Mouse (Mus musculus): Measurements from ENCODE around the gene Thbs3.
"Not testable (repeated sequence)": the region's sequence is repeated elsewhere in the genome, so short reads cannot be mapped to it uniquely, and the experiment has no call there.

Thbs3 gene

DNA sequence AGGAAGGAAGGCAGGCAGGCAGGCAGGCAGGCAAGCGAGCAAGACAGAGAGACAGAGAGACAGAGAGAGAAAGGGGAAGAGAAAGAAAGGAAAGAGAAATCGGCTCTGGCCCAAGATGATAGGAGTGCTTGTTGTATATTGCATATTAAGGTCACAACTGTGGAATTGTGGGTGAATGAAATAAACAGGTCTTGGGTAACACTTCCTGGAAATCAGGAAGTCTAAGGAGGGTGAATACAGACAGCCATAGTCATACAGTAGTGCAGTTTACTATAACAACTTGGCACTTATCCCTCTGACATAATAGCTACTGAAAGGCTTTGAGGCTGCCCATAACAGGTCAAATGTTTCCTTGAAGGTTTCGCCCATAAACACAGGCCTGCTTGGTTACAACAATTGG, 15.1 kb upstream of the Thbs3 start:
- DNase-seq, result no peak

DNA sequence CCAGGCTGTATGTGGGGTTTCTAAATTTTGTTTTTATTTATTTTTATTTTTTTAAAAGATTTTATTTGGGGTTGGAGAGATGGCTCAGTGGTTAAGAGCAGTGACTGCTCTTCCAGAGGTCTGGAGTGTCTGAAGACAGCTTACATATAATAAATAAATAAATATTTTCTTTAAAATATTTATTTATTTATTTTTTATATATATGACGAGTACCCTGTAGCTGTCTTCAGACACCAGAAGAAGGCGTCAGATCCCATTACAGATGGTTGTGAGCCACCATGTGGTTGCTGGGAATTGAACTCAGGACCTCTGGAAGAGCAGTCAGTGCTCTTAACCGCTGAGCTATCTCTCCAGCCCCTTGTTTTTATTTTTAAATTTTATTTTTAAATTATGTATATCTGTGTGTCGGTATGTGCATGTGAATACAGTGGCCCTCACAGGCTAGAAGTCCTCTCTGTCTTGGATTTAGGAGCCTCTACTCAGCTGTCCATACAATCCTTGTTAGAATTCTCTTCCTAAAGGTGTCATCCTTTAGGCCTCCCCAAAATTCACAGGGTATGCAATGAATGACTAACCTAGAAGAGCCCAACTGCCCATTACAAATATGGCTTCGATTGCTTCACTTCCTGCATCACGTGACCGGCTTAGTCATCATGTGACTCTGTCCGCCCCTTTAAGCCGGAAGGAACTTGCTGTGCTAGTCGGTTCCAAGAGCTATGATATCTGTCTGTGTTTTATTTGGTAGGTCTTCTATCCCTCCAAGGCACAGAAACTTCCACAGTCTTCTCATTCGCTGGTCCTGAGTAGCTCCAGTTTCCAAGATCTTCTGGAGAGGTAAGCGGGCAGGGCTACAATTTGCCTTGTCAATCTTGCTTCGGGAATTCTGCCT, 12.5 kb upstream of the Thbs3 start, which contains the start of gene Gba:
TSS of gene Gba (plus strand) at position 676 of the 889 bp plus-strand sequence.
- DNase-seq, result peak; percentile 93

DNA sequence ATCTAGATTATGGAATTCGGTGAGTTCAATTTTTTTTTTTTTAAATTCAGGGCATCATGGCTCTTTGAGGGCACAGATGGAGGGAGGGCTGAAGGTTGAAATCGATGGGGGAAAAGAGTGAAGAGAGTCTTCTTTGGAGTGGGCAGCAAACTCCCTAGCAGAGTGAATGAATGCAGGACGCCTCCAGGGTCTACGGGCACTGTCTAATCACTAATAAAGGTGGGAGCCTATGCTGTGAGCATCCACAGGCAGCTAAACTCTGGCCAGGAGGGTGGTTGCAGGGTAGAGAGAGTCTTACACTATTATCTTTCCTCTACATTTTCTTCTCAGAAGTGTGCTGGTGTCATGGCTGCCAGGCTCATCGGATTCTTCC, 11.9 kb upstream of the Thbs3 start:
- DNase-seq, result no peak

DNA sequence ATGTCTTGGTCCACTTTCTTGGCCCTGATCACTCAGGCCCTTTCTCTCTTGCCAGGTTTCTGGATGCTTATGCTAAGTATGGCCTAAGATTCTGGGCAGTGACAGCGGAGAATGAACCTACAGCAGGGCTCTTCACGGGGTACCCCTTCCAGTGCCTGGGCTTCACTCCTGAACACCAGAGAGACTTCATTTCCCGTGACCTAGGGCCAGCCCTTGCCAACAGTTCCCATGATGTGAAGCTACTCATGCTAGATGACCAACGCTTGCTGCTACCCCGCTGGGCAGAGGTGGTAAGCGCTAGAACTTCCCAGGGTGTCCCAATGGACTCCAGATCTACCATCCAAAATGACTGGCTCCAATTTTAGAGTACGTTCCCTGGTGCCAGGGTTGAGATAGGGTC, 8.9 kb upstream of the Thbs3 start:
- DNase-seq, result no peak

DNA sequence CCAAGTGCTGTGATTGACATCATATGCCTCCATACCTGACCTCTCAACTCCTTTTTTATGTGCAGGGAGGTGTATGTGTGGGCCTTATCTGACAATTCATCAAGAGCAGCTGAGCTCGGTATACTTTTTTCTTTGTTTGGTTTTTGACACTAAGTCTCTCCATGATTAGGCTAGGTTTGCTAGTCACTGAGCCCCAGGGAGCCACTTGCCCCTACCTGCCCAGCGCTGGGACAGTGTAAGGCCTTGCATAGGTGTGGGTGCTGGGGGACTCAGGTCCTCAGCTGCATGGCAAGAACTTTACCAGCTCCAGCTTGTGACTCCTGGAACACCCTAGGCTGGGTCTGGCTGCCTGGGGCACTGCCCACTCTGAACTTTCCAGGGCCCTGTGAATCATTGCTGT, 8.3 kb upstream of the Thbs3 start:
- no peak for DNase-seq

DNA sequence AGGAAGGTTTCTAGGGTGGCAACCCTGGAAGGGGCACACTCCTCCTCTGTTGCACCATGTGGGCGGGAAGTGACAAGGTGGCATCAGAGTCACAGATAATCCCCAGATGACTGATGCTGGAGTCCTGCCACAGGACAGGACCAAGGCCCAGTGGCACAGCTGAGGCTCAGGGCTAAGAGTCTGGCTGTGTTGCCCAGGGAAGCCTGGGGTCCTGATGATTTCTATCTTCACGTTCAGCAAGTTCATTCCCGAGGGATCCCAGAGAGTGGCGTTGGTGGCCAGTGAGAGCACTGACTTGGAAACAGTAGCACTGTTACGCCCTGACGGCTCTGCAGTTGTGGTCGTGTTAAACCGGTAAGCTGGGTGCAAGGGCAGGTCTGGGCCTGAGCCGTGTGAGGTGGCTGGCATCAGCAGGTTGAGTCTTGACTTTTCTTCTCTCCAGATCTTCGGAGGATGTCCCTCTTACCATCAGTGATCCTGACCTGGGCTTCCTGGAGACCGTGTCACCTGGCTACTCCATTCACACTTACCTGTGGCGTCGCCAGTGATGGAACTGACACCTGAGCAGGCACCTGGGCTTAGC, 6.8 kb upstream of the Thbs3 start:
- DNase-seq, result no peak

DNA sequence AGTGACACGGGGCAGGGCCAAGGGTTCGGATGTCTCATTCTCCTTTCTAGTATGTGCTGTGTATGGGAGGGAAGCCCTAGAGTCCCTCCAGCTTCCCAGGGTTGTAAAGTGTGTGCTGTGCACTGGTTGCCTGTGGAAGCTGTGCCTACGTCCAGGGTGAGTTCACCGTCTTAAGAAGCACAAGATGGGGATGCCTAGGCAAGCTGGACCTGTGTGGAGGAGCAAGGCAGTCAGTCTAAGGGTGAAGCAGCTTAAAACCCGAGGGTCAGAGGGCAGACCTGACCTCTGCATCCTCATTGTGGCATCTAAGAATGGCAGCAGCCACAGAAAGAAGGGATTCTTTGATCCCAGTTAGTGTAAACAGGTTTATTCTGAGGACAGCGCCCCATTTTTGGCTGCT, 6.2 kb upstream of the Thbs3 start:
- DNase-seq, result no peak

DNA sequence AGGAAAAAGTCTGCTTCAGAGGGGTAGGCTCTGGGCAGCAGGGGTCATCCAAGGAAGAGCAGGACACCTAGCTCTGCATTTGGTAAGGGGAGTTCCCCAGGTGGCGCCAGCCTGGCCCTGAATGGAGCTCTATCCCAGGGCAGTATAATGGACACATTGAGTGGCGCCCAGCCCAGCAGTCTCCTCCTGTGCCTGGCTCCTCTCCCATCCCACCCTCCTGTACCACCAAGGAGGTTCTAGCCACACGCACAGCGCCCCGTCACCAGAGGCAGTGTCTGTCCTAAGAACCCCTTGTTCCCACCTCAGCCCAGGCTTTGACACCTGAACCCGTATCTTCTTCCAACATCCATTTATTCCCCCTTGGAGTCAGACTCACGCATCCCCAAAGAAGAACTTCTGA, 5.2 kb upstream of the Thbs3 start:
- no peak for DNase-seq

DNA sequence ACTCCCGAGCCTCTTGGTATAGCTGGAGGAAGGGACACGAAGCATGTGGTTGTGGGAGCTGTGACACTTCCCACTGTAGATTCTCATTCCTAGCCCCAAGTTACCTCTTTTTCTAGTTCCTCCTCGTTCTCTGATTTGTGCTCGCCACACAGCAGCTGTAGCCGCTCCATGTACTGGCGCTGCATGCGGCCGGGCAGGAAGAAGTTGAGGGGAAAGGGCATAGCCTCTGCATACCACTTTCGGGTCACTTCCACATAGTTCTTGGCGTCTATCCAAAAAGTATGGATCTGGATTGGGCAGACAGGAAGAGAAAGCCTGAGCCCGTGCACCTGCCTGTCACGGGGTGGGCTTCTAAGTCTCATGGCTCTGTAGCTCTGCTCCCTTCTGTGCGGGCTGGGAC, 4.8 kb upstream of the Thbs3 start:
- no peak for DNase-seq

DNA sequence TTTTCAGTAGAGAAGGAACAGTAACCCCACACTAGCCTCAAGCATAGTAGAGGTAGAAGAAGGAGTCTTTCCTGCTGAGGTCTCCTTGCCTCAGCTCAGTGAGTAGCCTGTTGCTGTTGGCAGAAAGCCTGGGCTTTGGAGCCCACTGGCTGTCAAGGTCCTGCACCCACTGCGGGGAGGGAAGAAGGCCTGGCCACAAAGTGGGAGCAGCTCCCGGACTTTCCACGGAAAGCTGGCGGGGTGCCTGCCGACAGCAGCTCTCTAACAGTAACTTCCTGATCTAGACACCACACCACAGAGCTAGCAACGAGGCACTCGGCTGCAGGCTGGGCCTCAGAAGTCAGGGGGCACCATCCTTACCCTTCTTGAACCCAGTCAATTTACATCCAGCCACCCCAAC, 4.2 kb upstream of the Thbs3 start:
- no peak for DNase-seq

DNA sequence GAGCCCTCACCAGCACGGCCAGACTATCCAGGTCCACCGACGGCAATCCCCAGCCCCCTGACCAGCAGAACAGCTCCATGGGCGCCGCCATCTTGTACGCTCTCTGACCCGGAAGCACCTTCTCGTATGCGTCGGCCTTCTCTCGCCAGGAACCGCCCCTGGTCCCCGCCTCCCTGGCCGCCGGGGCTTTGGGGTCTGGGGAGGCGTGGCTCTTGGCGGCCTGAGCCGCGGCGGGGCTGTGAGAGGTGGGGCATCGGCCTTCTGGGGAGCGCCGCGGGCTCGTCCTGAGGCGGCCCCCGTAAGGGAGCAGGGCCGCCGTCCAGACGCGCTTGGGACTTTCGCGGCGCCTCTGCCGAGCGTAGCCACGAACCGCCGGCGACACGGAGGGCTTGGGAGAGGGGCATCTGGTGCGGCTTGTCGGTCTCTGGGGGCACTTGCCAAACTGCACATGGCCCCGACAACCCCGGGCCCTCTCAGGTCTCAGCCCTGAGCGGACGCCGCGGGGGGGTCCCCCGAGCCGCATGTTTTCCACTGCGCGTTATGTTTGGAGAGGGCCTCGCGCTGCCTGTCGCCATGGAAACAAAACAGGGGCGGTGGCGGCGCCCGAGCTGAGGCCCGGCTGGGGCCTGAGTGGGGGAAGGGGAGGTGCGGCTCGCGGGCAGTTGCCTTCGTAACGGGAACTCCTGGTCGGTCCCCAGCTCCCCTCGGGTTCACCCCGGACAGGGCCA, 1.0 kb upstream of the Thbs3 start:
- peak; percentile 99 for DNase-seq

DNA sequence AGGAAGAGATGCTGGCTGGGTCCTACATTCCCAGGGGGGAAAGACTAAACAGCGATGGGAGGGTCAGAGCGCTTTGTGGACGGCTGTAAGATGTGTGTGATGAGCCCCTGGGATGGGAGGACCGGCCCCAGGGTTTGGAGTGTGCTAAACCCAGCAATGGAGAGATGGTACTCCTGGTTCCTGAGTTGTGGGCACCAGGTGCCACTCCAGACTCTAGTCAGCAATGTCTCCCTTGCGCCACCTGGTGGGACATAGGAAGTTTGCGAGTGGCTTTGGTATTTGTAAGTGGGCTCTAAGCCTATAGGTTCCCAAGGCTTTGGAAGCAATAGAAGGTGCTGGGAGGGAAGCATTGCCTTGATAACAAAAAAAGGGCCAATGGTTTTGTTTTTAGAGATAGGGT, 873 bp downstream of the Thbs3 start:
- DNase-seq, result peak; percentile 93

DNA sequence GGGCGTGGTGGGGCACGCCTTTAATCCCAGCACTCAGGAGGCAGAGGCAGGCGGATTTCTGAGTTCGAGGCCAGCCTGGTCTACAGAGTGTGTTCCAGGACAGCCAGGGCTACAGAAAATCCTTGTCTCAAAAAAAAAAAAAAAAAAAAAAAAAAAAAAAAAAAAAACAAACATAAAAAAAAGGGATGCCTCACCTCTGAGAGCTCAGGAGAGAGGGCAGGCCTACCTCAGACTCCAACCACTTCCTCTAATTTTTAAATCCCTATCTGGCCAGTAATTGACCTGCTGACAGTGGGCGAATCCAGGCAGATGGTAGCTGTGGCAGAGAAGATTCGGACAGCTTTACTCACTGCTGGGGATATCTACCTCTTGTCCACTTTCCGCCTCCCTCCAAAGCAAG, 1.4 kb downstream of the Thbs3 start:
- not testable (repeated sequence) for DNase-seq

DNA sequence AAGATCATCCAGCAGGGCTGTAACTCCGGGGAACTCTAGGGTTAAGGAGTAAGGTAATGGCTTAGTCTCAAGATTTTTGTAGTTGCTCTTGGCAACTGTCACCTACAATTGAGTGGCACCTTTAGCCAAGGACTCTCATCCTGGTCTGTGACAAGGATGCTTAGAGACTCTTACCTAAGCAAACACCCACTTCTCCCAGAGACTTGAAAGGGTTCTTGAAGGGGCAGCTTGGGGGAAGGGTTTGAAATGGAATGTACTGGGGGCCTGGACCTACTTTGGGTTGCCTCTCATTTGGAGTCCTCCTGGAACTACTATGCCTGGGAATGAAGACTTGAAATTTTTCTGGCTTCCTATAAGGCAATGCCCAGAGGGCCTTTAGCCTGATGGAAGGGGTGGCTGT, 3.3 kb downstream of the Thbs3 start:
- DNase-seq, result no peak

DNA sequence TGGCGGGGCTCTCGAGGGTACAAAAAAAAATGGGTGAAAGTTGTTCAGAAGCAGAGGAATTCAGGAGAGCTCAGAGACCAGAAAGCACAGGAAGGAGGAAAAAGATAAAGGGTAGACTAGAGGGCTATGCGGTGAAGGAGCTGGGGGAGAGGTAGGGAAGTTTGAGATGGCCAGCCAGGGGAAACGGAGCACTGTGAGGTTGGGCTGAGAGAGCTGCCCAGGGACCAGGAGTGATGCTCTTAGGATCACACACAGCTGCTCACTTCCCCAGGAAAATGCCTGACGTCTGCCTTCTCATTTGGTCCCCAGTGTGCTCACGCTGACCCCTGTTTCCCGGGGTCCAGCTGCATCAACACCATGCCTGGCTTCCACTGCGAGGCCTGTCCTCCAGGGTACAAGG, 4.6 kb downstream of the Thbs3 start:
- peak; percentile 39 for DNase-seq

DNA sequence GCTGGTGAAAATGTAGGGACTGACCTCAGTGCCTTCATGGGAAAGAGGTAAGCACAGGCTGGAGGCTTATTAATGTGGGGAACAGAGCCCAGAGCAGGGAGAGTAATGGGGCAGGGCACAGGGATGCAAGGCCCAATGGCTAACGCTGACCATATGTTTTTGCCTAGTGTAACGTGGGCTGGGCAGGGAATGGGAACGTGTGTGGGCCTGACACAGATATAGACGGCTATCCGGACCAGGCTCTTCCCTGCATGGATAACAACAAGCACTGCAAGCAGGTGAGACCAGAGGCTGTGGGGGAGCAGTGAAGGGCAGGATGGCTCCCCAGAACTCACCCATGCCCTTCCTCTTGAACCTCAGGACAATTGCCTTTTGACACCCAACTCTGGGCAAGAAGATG, 6.2 kb downstream of the Thbs3 start:
- DNase-seq, result no peak

DNA sequence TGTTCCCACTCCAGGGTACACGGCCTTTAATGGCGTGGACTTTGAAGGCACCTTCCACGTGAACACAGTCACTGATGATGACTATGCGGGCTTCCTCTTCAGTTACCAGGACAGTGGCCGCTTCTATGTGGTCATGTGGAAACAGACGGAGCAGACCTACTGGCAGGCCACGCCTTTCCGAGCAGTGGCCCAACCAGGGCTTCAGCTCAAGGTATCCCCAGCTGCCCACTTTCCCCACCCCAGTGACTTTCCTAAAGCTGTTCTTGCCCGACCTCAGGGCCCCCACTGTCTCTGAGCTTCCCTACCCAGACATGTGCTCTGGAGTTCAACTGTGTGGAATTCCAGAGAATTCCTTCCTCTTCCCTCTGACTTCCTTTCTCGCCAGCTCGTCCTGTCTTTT, 9.8 kb downstream of the Thbs3 start:
- no peak for DNase-seq

DNA sequence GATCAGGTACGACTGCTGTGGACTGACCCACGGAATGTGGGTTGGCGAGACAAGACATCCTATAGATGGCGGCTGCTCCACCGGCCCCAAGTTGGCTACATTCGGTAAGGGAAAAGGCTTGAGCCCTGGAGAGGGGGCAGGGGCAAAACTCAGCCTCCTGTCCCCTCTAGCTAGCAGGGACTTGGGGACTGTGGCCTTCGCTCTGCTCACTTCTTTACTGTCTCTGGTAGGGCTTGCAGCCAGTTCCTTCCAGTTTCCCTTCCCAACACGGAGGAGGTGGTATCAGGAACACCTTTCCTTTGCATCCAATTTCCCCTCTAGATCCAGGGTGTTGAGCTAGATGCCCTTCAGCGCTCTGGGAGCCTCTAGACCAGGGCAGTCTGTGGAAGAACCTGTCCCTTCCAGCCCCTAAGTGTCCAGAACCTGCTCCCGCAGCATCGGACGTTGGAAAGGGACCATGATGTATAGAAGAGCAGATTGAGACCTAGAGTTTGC, 10.4 kb downstream of the Thbs3 start:
- DNase-seq, result no peak

DNA sequence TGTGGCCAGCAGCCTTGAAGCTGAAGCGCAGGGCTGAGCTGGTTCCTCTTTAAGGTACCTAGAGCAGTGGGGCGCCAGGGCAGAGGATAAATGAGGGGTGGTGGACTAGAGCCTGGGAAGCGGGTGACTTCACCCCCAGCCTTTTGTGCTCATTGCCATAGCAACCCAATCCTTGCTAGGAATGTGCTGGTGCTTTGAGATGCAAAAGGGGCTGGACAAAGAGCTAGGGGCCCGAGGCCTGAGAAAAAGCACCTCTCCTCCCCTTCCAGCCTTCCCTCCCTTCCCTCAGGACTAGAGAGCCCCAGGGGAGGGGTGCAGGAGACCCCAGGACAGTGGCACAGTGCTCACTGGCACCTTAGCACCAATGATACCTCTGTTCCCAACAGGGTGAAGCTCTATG, 10.9 kb downstream of the Thbs3 start:
- DNase-seq, result peak; percentile 89

DNA sequence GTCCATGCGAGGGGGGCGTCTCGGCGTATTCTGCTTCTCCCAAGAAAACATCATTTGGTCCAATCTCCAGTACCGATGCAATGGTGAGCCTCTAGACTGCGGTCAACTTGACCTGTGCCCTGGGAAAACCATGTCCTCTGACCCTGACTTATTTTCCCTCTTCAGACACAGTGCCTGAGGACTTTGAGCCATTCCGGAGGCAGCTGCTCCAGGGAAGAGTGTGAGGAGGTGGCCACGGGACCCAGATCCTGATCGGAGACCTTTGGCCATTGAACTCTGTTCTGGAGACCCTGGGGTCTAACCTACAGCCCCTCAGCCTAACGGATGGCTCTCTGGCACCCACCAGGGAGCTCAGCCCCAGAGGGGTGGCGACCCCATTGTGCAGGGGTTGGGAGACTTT, 11.4 kb downstream of the Thbs3 start:
- DNase-seq, result no peak

DNA sequence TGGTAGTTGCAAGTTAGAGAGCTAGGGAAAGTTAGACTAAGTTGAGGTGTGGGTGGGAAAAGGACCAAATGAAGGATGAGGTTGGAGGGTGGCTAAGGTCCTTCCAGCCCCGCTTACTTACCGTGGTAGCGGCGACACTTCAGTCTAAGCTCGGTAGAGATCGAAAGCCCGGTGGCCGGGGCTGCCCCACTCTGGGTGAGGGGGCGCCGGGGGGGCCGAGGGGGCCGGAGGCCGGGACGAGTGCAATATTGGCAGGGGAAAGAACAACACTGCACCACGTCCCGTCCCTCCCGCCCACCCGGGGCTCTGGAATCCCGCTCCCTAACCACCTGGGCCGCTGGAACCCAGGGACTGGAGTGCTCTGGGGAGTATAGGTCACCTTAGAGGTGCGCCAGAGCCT, 11.9 kb downstream of the Thbs3 start, which contains the start of gene Mtx1:
TSS of gene Mtx1 (minus strand) at position 189 of the 400 bp plus-strand sequence.
- no peak for DNase-seq

DNA sequence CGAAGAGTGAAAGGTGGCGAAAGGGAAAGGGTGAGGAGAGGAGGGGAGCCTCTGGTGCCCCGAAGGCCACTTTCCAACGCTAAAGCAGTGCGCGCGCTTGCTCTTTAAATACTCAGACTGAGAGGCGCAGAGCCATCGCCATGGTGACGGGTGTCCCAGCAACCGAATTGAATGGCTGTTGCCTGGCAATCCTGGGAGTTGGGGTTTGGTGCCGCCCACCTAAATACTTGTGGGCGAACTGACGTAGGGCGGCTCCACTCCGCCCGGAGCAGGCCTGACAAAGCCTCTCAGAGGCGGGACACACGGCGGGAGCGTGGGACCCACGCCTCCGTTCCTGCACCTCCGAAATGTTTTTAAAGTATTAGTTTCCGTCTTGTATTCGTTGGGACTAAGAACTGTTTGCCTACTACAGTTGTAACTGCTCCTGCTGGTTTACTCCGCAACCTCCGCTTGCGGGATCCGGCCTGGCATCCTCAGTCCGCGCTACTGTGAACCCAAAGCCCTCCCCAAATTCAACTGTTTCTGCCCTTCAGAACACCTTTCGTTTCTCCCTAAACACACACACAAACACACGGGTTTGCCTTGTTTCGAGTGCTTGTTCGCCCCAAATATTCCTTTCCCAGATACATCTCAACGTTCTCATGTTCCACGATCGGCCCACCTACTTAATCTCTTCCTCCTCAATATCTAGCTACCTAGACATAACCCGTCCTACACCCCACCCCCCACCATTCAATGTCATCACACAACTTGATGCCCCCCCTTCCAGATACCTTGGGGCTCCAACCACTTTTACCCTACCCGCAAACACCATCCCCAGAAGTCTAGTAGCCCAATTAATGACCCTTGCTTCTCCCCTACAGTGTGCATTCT, 12.6 kb downstream of the Thbs3 start:
- DNase-seq, result peak; percentile 96

DNA sequence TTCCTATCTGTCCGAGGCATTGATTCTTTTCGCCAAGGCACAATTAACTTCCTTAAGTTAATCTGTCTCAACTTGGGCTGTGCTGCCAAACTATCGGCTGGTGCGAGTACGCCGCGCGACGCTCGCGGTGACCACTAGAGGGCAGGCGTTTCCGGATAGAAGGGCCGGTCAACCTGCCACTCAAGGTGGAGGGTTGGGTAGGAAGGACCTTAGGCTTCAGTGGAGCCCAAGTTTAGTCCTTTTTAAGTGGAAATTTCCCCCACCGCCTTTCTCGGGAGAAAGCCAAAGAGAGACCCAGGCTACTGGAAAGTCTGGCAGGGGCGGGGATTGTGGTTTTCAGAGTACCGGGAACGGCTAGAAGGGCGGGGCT, 13.2 kb downstream of the Thbs3 start:
- peak; percentile 92 for DNase-seq

Data from embryo, embryonic 11 days (tissue).